Mouse (Mus musculus): ENCODE data around the gene Pnpla1. TPM values are rescaled to one million over a fixed set of nuclear protein-coding genes. Genes with fewer than 3 reads are reported as not detected.
"Not testable (repeated sequence)": the region's sequence is repeated elsewhere in the genome, so short reads cannot be mapped to it uniquely, and the experiment has no call there.

The Pnpla1 gene
- under 1 TPM in 1 of 2 experiments, not detected in 1; 0.23 TPM for total RNA-seq (2021)
- long read RNA-seq, experiment 1: 0 reads
- long read RNA-seq, experiment 2: 0 reads

GRCm38 (mm10) chr17:28858205-28858604 is at the start of gene Pnpla1:
Pnpla1 (plus strand) TSS chr17:28858411.
- DNase-seq: no peak

GRCm38 (mm10) chr17:28808714-28809113 is 49.5 kb upstream of the Pnpla1 start:
- no peak for DNase-seq

- DNase-seq: no peak
These were observed 48.9 kb upstream of the Pnpla1 start for GRCm38 (mm10) chr17:28809175-28809831.

- DNase-seq: no peak
These were observed 45.9 kb upstream of the Pnpla1 start for GRCm38 (mm10) chr17:28812345-28812744.

- DNase-seq: no peak
These were observed 43.6 kb upstream of the Pnpla1 start for GRCm38 (mm10) chr17:28814529-28815097.

- no peak for DNase-seq
These were observed 42.7 kb upstream of the Pnpla1 start for GRCm38 (mm10) chr17:28815384-28816004.

GRCm38 (mm10) chr17:28816326-28816725 is 41.9 kb upstream of the Pnpla1 start:
- DNase-seq: not testable (repeated sequence)

GRCm38 (mm10) chr17:28816875-28817811 is 41.1 kb upstream of the Pnpla1 start:
- DNase-seq: no peak

GRCm38 (mm10) chr17:28820189-28820588 is 38.0 kb upstream of the Pnpla1 start:
- DNase-seq: no peak

- DNase-seq: no peak
These were observed 35.0 kb upstream of the Pnpla1 start for GRCm38 (mm10) chr17:28823004-28823745.

GRCm38 (mm10) chr17:28823749-28824148 is 34.5 kb upstream of the Pnpla1 start:
- DNase-seq: peak; percentile 46 to 49

- no peak for DNase-seq
These were observed 33.3 kb upstream of the Pnpla1 start for GRCm38 (mm10) chr17:28824896-28825295.

GRCm38 (mm10) chr17:28825359-28826041 is 32.7 kb upstream of the Pnpla1 start:
- DNase-seq: no peak

- no peak for DNase-seq
These were observed 30.5 kb upstream of the Pnpla1 start for GRCm38 (mm10) chr17:28827665-28828231.

- DNase-seq: no peak
These were observed 29.1 kb upstream of the Pnpla1 start for GRCm38 (mm10) chr17:28829120-28829519.

- peak in 1 of 2 experiments; percentile 34 for DNase-seq
These were observed 27.1 kb upstream of the Pnpla1 start for GRCm38 (mm10) chr17:28831065-28831464.

- DNase-seq: no peak
These were observed 26.2 kb upstream of the Pnpla1 start for GRCm38 (mm10) chr17:28832040-28832439.

- DNase-seq: no peak
These were observed 25.3 kb upstream of the Pnpla1 start for GRCm38 (mm10) chr17:28832875-28833274.

- peak in 1 of 2 experiments; percentile 47 for DNase-seq
These were observed 23.5 kb upstream of the Pnpla1 start for GRCm38 (mm10) chr17:28834676-28835075.

- DNase-seq: no peak
These were observed 20.4 kb upstream of the Pnpla1 start for GRCm38 (mm10) chr17:28837840-28838239.

Data from adrenal gland, postnatal 36 days (tissue).